Mouse (Mus musculus): ENCODE measurements around the gene Ubald1. TPM values are rescaled to one million over a fixed set of nuclear protein-coding genes. Genes with fewer than 3 reads are reported as not detected.

Ubald1 gene
- total and polyA plus RNA-seq, 2 experiments from 2014 or later: 37.6 to 66.6 TPM

- H3K27me3 ChIP-seq (ENCODE audit: insufficient read depth, low read length): no peaks in the 10 kb centered on the region
Observed at GRCm38 (mm10) chr16:4861392-4861791, 18.7 kb downstream of the Ubald1 start.

GRCm38 (mm10) chr16:4855046-4855650 lies 25.0 kb downstream of the Ubald1 start:
- H3K4me2 ChIP-seq (ENCODE audit: low read depth, low read length): no peak overlapping the region
- H3K4me3 ChIP-seq (ENCODE audit: low read length): no peak overlapping the region
- H3K27me3 ChIP-seq (ENCODE audit: insufficient read depth, low read length): no peaks in the 10 kb centered on the region
- no peak overlapping the region for H3K9ac ChIP-seq (replicated peaks; ENCODE audit: low read length)
- ATAC-seq (no peak), DNase-seq (ENCODE audit: low spot score) (no peak)
- no peak for TF ChIP-seq CTCF (IDR thresholded peaks at IDR 0.05; ENCODE audit: low read depth)
- H3K4me1 ChIP-seq (ENCODE audit: insufficient read depth, low read length): no peaks in the 10 kb centered on the region
- H3K9me3 ChIP-seq (ENCODE audit: low read length): no peaks in the 10 kb centered on the region
- 67% methylated on average over 5 of the region's 5 CpGs for WGBS
- H3K36me3 ChIP-seq (ENCODE audit: insufficient read depth, low read length): no peaks in the 10 kb centered on the region
- no peak overlapping the region for H3K27ac ChIP-seq

More at GRCm38 (mm10) chr16:4861392-4861791, 18.7 kb downstream of the Ubald1 start:
- TF ChIP-seq CTCF (IDR thresholded peaks at IDR 0.05; ENCODE audit: low read depth): peak; percentile 37
- no peaks in the 10 kb centered on the region for H3K36me3 ChIP-seq (ENCODE audit: insufficient read depth, low read length)
- no peak for DNase-seq (ENCODE audit: low spot score)
- H3K9me3 ChIP-seq (ENCODE audit: low read length): no peaks in the 10 kb centered on the region
- no peak overlapping the region for H3K27ac ChIP-seq
- no peak overlapping the region for H3K9ac ChIP-seq (replicated peaks; ENCODE audit: low read length)
- 59% methylated on average over 10 of the region's 10 CpGs for WGBS
- no peaks in the 10 kb centered on the region for H3K4me1 ChIP-seq (ENCODE audit: insufficient read depth, low read length)
- ATAC-seq: no peak
- no peak overlapping the region for H3K4me3 ChIP-seq (ENCODE audit: low read length)
- H3K4me2 ChIP-seq (ENCODE audit: low read depth, low read length): no peak overlapping the region

GRCm38 (mm10) chr16:4850938-4851628 lies 29.0 kb downstream of the Ubald1 start:
- H3K4me3 ChIP-seq (ENCODE audit: low read length): no peak overlapping the region
- TF ChIP-seq CTCF (IDR thresholded peaks at IDR 0.05; ENCODE audit: low read depth): no peak
- H3K27ac ChIP-seq: no peak overlapping the region
- no peaks in the 10 kb centered on the region for H3K4me1 ChIP-seq (ENCODE audit: insufficient read depth, low read length)
- no peaks in the 10 kb centered on the region for H3K9me3 ChIP-seq (ENCODE audit: low read length)
- no peak for DNase-seq (ENCODE audit: low spot score)
- H3K27me3 ChIP-seq (ENCODE audit: insufficient read depth, low read length): no peaks in the 10 kb centered on the region
- no peak for ATAC-seq
- no peaks in the 10 kb centered on the region for H3K36me3 ChIP-seq (ENCODE audit: insufficient read depth, low read length)
- no peak overlapping the region for H3K4me2 ChIP-seq (ENCODE audit: low read depth, low read length)
- WGBS: 50% methylated on average over 5 of the region's 5 CpGs
- H3K9ac ChIP-seq (replicated peaks; ENCODE audit: low read length): no peak overlapping the region

GRCm38 (mm10) chr16:4850361-4850760 lies 29.8 kb downstream of the Ubald1 start:
- Histone ChIP-seq H3K27me3 (ENCODE audit: insufficient read depth, low read length) (no peaks in the 10 kb centered on the region), H3K27ac (no peak overlapping the region), H3K4me2 (ENCODE audit: low read depth, low read length) (no peak overlapping the region), H3K9ac (replicated peaks; ENCODE audit: low read length) (no peak overlapping the region), H3K4me3 (ENCODE audit: low read length) (no peak overlapping the region), H3K9me3 (ENCODE audit: low read length) (no peaks in the 10 kb centered on the region), H3K4me1 (ENCODE audit: insufficient read depth, low read length) (no peaks in the 10 kb centered on the region), H3K36me3 (ENCODE audit: insufficient read depth, low read length) (no peaks in the 10 kb centered on the region)
- no peak for TF ChIP-seq CTCF (IDR thresholded peaks at IDR 0.05; ENCODE audit: low read depth)
- ATAC-seq (no peak), DNase-seq (ENCODE audit: low spot score) (no peak)
- 77% methylated on average over 7 of the region's 7 CpGs for WGBS

- 92% methylated on average over 2 of the region's 2 CpGs for WGBS
- ATAC-seq: no peak
- DNase-seq (ENCODE audit: low spot score): no peak
- H3K27ac ChIP-seq: no peak overlapping the region
- H3K4me3 ChIP-seq (ENCODE audit: low read length): no peak overlapping the region
- no peaks in the 10 kb centered on the region for H3K9me3 ChIP-seq (ENCODE audit: low read length)
- no peak for TF ChIP-seq CTCF (IDR thresholded peaks at IDR 0.05; ENCODE audit: low read depth)
- H3K4me2 ChIP-seq (ENCODE audit: low read depth, low read length): no peak overlapping the region
- no peaks in the 10 kb centered on the region for H3K4me1 ChIP-seq (ENCODE audit: insufficient read depth, low read length)
- no peaks in the 10 kb centered on the region for H3K27me3 ChIP-seq (ENCODE audit: insufficient read depth, low read length)
- H3K36me3 ChIP-seq (ENCODE audit: insufficient read depth, low read length): no peaks in the 10 kb centered on the region
- no peak overlapping the region for H3K9ac ChIP-seq (replicated peaks; ENCODE audit: low read length)
Observed at GRCm38 (mm10) chr16:4848090-4848489, 32.0 kb downstream of the Ubald1 start.

GRCm38 (mm10) chr16:4847041-4847440 lies 33.1 kb downstream of the Ubald1 start:
- DNase-seq (ENCODE audit: low spot score): no peak
- Histone ChIP-seq H3K4me3 (ENCODE audit: low read length) (no peak overlapping the region), H3K4me1 (ENCODE audit: insufficient read depth, low read length) (no peaks in the 10 kb centered on the region), H3K27ac (no peak overlapping the region), H3K27me3 (ENCODE audit: insufficient read depth, low read length) (no peaks in the 10 kb centered on the region), H3K9ac (replicated peaks; ENCODE audit: low read length) (no peak overlapping the region), H3K9me3 (ENCODE audit: low read length) (no peaks in the 10 kb centered on the region), H3K4me2 (ENCODE audit: low read depth, low read length) (no peak overlapping the region), H3K36me3 (ENCODE audit: insufficient read depth, low read length) (no peaks in the 10 kb centered on the region)
- no peak for TF ChIP-seq CTCF (IDR thresholded peaks at IDR 0.05; ENCODE audit: low read depth)
- 79% methylated on average over 3 of the region's 3 CpGs for WGBS
- no peak for ATAC-seq

GRCm38 (mm10) chr16:4840231-4840630 lies 39.9 kb downstream of the Ubald1 start:
- Histone ChIP-seq H3K9ac (replicated peaks; ENCODE audit: low read length) (no peak overlapping the region), H3K9me3 (ENCODE audit: low read length) (no peaks in the 10 kb centered on the region), H3K4me2 (ENCODE audit: low read depth, low read length) (no peak overlapping the region), H3K4me3 (ENCODE audit: low read length) (no peak overlapping the region), H3K4me1 (ENCODE audit: insufficient read depth, low read length) (no peaks in the 10 kb centered on the region), H3K27me3 (ENCODE audit: insufficient read depth, low read length) (no peaks in the 10 kb centered on the region), H3K27ac (no peak overlapping the region), H3K36me3 (ENCODE audit: insufficient read depth, low read length) (no peaks in the 10 kb centered on the region)
- no peak for ATAC-seq
- TF ChIP-seq CTCF (IDR thresholded peaks at IDR 0.05; ENCODE audit: low read depth): no peak
- DNase-seq (ENCODE audit: low spot score): no peak
- WGBS: 74% methylated on average over 8 of the region's 8 CpGs
